Mouse (Mus musculus) neural tube, embryonic 11.5 days (tissue): ENCODE data around the gene Cdkal1. TPM values are rescaled to one million over a fixed set of nuclear protein-coding genes. Genes with fewer than 3 reads are reported as not detected.

Experiments
- ATAC-seq: fragments of 200-750 bp; cut with Nextera tagmentation; 2 replicates; pipeline ENCODE4 v1.8.0; 2017; ENCODE audit warnings: moderate number of reproducible peaks, mild to moderate bottlenecking, moderate TSS enrichment, moderate library complexity; ENCODE audit not compliant: insufficient read depth, low FRiP score, low TSS enrichment
- DNase-seq: peaks from one replicate; pipeline ENCODE4 v3.0.0-alpha.2; 2015; ENCODE audit warnings: low spot score
- H3K27ac ChIP-seq: fragments of 300-500 bp; sonication (generic); 2 replicates; pipeline ENCODE4 v1.5.1; 2014; ENCODE audit warnings: low read depth, mild to moderate bottlenecking, low read length
- H3K27me3 ChIP-seq: fragments of 300-500 bp; sonication (generic); 2 replicates; pipeline ENCODE4 v1.6.1; 2014; ENCODE audit warnings: mild to moderate bottlenecking, low read length, mixed read lengths; ENCODE audit not compliant: control insufficient read depth, insufficient read depth
- H3K36me3 ChIP-seq: fragments of 300-500 bp; sonication (generic); 2 replicates; pipeline ENCODE4 v1.6.1; 2014; ENCODE audit warnings: mild to moderate bottlenecking, low read length, moderate library complexity, mixed read lengths; ENCODE audit not compliant: control insufficient read depth, insufficient read depth
- H3K4me1 ChIP-seq: fragments of 300-500 bp; sonication (generic); 2 replicates; pipeline ENCODE4 v1.6.1; 2014; ENCODE audit warnings: low read length, mixed read lengths; ENCODE audit not compliant: control insufficient read depth, insufficient read depth
- H3K4me2 ChIP-seq: fragments of 300-500 bp; sonication (generic); 2 replicates; pipeline ENCODE4 v1.6.1; 2014; ENCODE audit warnings: low read depth, mild to moderate bottlenecking, moderate library complexity
- H3K4me3 ChIP-seq: fragments of 300-500 bp; sonication (generic); 2 replicates; pipeline ENCODE4 v1.5.1; 2014; ENCODE audit warnings: low read depth, low read length
- H3K9ac ChIP-seq: fragments of 300-500 bp; sonication (generic); 2 replicates; pipeline ENCODE4 v1.6.1; 2014; ENCODE audit warnings: mild to moderate bottlenecking, low read length
- H3K9me3 ChIP-seq: fragments of 300-500 bp; sonication (generic); 2 replicates; pipeline ENCODE4 v1.6.1; 2016; ENCODE audit warnings: low read length; ENCODE audit not compliant: control insufficient read depth
- WGBS: fragments of 180-500 bp; shearing (Covaris S2); extraction: QIAGEN DNeasy Blood & Tissue Kit; methylation state at CpG from one replicate; pipeline ENCODE4 v1.1.7; 2014; 5-methylcytosine and 5-hydroxymethylcytosine counted together
- polyA plus RNA-seq: library from polyadenylated mRNA; unstranded; fragments of >200 nt; fragmentation: Nextera tagmentation; extraction: Ambion mirVana; gene quantifications from 2 replicates; pipeline ENCODE4 v1.2.1, GENCODE M21; 2014

The Cdkal1 gene
- polyA plus RNA-seq, 1 experiment from 2014 or later = 27.5 TPM

- Histone ChIP-seq H3K9ac (no peak overlapping the region), H3K4me1 (no peaks in the 10 kb centered on the region), H3K4me2 (no peak overlapping the region), H3K36me3 (no peaks in the 10 kb centered on the region), H3K27me3 (no peaks in the 10 kb centered on the region), H3K27ac (no peak overlapping the region), H3K4me3 (no peak overlapping the region), H3K9me3 (no peaks in the 10 kb centered on the region)
- ATAC-seq (no peak), DNase-seq (no peak)
- 60% methylated on average over 3 of the region's 3 CpGs for WGBS
Measured at GRCm38 (mm10) chr13:29285058-29285457, 570.4 kb downstream of the Cdkal1 start.

DNA sequence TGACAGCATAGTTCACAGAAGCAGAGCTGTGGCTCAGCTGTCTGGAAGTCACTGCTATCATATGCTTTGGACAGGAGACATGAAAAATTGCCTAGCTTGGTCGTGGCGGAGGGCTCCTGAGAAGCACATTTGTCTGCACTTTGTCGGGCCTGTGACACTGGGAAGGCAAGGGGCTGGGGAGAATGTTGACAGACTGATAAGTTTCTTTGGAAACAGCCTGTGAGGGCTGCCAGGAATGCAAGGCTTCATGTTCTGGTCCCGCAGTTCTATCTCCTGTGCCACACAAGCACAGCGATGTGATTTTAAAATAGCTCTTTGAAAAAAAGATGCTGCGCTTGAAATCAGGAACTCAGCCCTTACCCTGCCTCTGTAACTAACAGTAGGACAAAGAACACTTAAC is 573.9 kb downstream of the Cdkal1 start:
- no peak overlapping the region for H3K27ac ChIP-seq
- no peak for DNase-seq
- WGBS = 72% methylated on average over 6 of the region's 6 CpGs

GRCm38 (mm10) chr13:29278156-29278555 is 577.3 kb downstream of the Cdkal1 start:
- Histone ChIP-seq H3K9ac (no peak overlapping the region), H3K9me3 (no peaks in the 10 kb centered on the region), H3K4me1 (no peaks in the 10 kb centered on the region), H3K27me3 (no peaks in the 10 kb centered on the region), H3K4me3 (no peak overlapping the region), H3K27ac (no peak overlapping the region), H3K36me3 (no peaks in the 10 kb centered on the region), H3K4me2 (no peak overlapping the region)
- WGBS = 75% methylated on average over 4 of the region's 4 CpGs
- ATAC-seq (no peak), DNase-seq (no peak)

More for the DNA sequence above, 573.9 kb downstream of the Cdkal1 start:
- Histone ChIP-seq H3K36me3 (no peaks in the 10 kb centered on the region), H3K27me3 (no peaks in the 10 kb centered on the region), H3K9me3 (no peaks in the 10 kb centered on the region), H3K9ac (no peak overlapping the region), H3K4me2 (no peak overlapping the region), H3K4me1 (no peaks in the 10 kb centered on the region), H3K4me3 (no peak overlapping the region)
- ATAC-seq = no peak

DNA sequence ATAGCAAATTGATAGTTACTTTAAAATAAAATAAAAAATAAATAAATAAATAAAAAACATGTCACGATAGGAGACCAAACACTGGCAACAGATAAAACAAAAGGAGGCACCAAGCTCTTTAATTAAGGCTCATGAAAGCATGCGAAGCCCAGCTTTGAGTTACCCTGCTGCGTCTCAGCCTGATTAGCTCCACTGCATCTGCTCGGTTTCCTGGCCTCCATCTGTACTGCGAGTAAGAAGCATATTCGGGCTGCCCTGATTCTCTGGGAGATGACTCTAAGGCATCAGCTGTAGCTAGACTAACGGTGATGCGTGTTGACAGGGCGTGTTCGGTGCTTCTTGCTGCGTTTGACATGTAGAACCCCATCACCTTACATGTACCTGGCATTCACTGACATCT is 581.2 kb downstream of the Cdkal1 start:
- no peaks in the 10 kb centered on the region for H3K4me1 ChIP-seq
- whole genome bisulfite sequencing = 82% methylated on average over 11 of the region's 11 CpGs
- H3K27me3 ChIP-seq = no peaks in the 10 kb centered on the region
- no peaks in the 10 kb centered on the region for H3K36me3 ChIP-seq
- DNase-seq = no peak
- no peak overlapping the region for H3K27ac ChIP-seq
- no peaks in the 10 kb centered on the region for H3K9me3 ChIP-seq
- H3K4me2 ChIP-seq = no peak overlapping the region
- no peak for ATAC-seq
- H3K9ac ChIP-seq = no peak overlapping the region
- no peak overlapping the region for H3K4me3 ChIP-seq

DNA sequence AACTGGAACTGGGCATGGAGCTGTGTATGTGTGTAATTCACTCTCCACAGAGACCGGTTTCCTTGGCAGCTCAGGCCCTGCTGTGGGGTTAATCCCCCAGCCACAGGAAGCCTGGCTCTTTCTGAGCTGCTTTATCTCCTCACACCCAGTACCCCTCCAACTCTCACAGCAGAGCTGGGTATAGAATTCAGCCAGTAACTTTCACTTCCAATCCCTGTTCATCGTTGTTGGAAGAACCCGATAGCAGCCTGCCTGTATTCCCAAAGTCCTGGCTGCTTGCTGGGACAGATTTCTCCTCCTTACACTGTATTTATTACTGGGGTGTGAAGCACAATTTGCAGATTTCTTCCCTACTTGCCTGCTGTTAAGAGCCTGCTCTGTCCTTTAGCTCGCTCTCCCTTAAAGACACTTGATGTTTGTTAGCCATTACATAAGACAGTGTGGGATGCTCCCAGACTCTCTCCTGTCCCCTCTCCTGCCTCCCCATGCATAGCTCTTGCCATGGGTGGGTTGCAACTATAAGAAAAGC is 581.7 kb downstream of the Cdkal1 start:
- no peaks in the 10 kb centered on the region for H3K27me3 ChIP-seq
- 67% methylated on average over 4 of the region's 4 CpGs for WGBS
- no peak overlapping the region for H3K27ac ChIP-seq
- no peaks in the 10 kb centered on the region for H3K9me3 ChIP-seq
- no peaks in the 10 kb centered on the region for H3K4me1 ChIP-seq
- H3K4me2 ChIP-seq = no peak overlapping the region
- DNase-seq (no peak), ATAC-seq (no peak)
- H3K36me3 ChIP-seq = no peaks in the 10 kb centered on the region
- H3K9ac ChIP-seq = no peak overlapping the region
- no peak overlapping the region for H3K4me3 ChIP-seq

- DNase-seq (no peak), ATAC-seq (no peak)
- Histone ChIP-seq H3K9me3 (no peaks in the 10 kb centered on the region), H3K4me1 (no peaks in the 10 kb centered on the region), H3K27ac (no peak overlapping the region), H3K27me3 (no peaks in the 10 kb centered on the region), H3K36me3 (no peaks in the 10 kb centered on the region), H3K4me3 (no peak overlapping the region), H3K9ac (no peak overlapping the region), H3K4me2 (no peak overlapping the region)
Measured at GRCm38 (mm10) chr13:29271451-29271850, 584.0 kb downstream of the Cdkal1 start.

- H3K9me3 ChIP-seq = no peaks in the 10 kb centered on the region
- H3K9ac ChIP-seq = no peak overlapping the region
- H3K4me1 ChIP-seq = no peaks in the 10 kb centered on the region
- no peak overlapping the region for H3K27ac ChIP-seq
- ATAC-seq (no peak), DNase-seq (no peak)
- no peaks in the 10 kb centered on the region for H3K27me3 ChIP-seq
- H3K36me3 ChIP-seq = no peaks in the 10 kb centered on the region
- H3K4me3 ChIP-seq = no peak overlapping the region
- H3K4me2 ChIP-seq = no peak overlapping the region
- 71% methylated on average over 11 of the region's 11 CpGs for WGBS
Measured at GRCm38 (mm10) chr13:29264015-29264711, 591.3 kb downstream of the Cdkal1 start.

- 93% methylated on average over 4 of the region's 4 CpGs for WGBS
- no peak for ATAC-seq
- no peak overlapping the region for H3K4me3 ChIP-seq
- no peak overlapping the region for H3K9ac ChIP-seq
- H3K36me3 ChIP-seq = no peaks in the 10 kb centered on the region
- H3K4me1 ChIP-seq = no peaks in the 10 kb centered on the region
- H3K9me3 ChIP-seq = no peaks in the 10 kb centered on the region
- H3K27ac ChIP-seq = no peak overlapping the region
- DNase-seq = no peak
- no peak overlapping the region for H3K4me2 ChIP-seq
- no peaks in the 10 kb centered on the region for H3K27me3 ChIP-seq
Measured at GRCm38 (mm10) chr13:29262164-29262563, 593.3 kb downstream of the Cdkal1 start.

- Histone ChIP-seq H3K4me3 (no peak overlapping the region), H3K4me1 (no peaks in the 10 kb centered on the region), H3K27ac (no peak overlapping the region), H3K27me3 (no peaks in the 10 kb centered on the region), H3K9me3 (no peaks in the 10 kb centered on the region), H3K36me3 (no peaks in the 10 kb centered on the region), H3K4me2 (no peak overlapping the region), H3K9ac (no peak overlapping the region)
- no peak for ATAC-seq
- no peak for DNase-seq
- 83% methylated on average over 4 of the region's 4 CpGs for WGBS
Measured at GRCm38 (mm10) chr13:29248535-29248934, 606.9 kb downstream of the Cdkal1 start.
